Mouse (Mus musculus) liver, embryonic 12.5 days (tissue): Measurements from ENCODE around the gene Slc31a1. TPM values are rescaled to one million over a fixed set of nuclear protein-coding genes. Genes with fewer than 3 reads are reported as not detected.
A peak's percentile ranks its signal among the peaks of the same experiment; 100 is the strongest.

ENCODE experiments used
- ATAC-seq: fragments of 200-750 bp; cut with Nextera tagmentation; 2 replicates; pipeline ENCODE4 v1.8.0; 2017; ENCODE audit warnings: moderate number of reproducible peaks, mild to moderate bottlenecking, moderate library complexity
- H3K27ac ChIP-seq: fragments of 300-500 bp; sonication (generic); 2 replicates; pipeline ENCODE4 v1.5.1; 2016; ENCODE audit warnings: mild to moderate bottlenecking
- H3K27me3 ChIP-seq: fragments of 300-500 bp; sonication (generic); replicated peaks from 2 replicates; pipeline ENCODE4 v1.6.1; 2016; ENCODE audit warnings: mild to moderate bottlenecking, moderate library complexity
- H3K36me3 ChIP-seq: fragments of 300-500 bp; sonication (generic); 2 replicates; pipeline ENCODE4 v1.6.1; 2016; ENCODE audit warnings: mild to moderate bottlenecking, moderate library complexity
- H3K4me1 ChIP-seq: fragments of 300-500 bp; sonication (generic); 2 replicates; pipeline ENCODE4 v1.6.1; 2016
- H3K4me2 ChIP-seq: fragments of 300-500 bp; sonication (generic); 2 replicates; pipeline ENCODE4 v1.6.1; 2016; ENCODE audit warnings: mild to moderate bottlenecking, moderate library complexity
- H3K4me3 ChIP-seq: fragments of 300-500 bp; sonication (generic); 2 replicates; pipeline ENCODE4 v1.5.1; 2016; ENCODE audit warnings: mild to moderate bottlenecking, moderate library complexity
- H3K9ac ChIP-seq: fragments of 300-500 bp; sonication (generic); 2 replicates; pipeline ENCODE4 v1.6.1; 2016; ENCODE audit warnings: mild to moderate bottlenecking, moderate library complexity
- H3K9me3 ChIP-seq: fragments of 300-500 bp; sonication (generic); replicated peaks from 2 replicates; pipeline ENCODE4 v1.6.1; 2016; ENCODE audit warnings: mild to moderate bottlenecking, moderate library complexity
- WGBS: fragments of 180-500 bp; shearing (Covaris S2); methylation state at CpG from one replicate; pipeline ENCODE4 v1.1.7; 2016; ENCODE audit not compliant: insufficient replicate concordance; 5-methylcytosine and 5-hydroxymethylcytosine counted together
- polyA plus RNA-seq: library from polyadenylated mRNA; unstranded; fragments of >200 nt; fragmentation: Nextera tagmentation; extraction: Ambion mirVana; gene quantifications from 2 replicates; pipeline ENCODE4 v1.2.1, GENCODE M21; 2016

Slc31a1 gene
- polyA plus RNA-seq, 1 experiment from 2014 or later = 45.8 TPM

- H3K27ac ChIP-seq = peak overlapping the region; percentile 60
- H3K9ac ChIP-seq = no peak overlapping the region
- 66% methylated on average over 6 of the region's 6 CpGs for WGBS
- no peaks in the 10 kb centered on the region for H3K9me3 ChIP-seq
- peak overlapping the region; percentile 36 for H3K4me2 ChIP-seq
- no peak overlapping the region for H3K4me3 ChIP-seq
- ATAC-seq = no peak
- peaks cover 78% of the 10 kb centered on the region for H3K4me1 ChIP-seq
- no peaks in the 10 kb centered on the region for H3K27me3 ChIP-seq
- peaks cover 3% of the 10 kb centered on the region for H3K36me3 ChIP-seq
Observed at GRCm38 (mm10) chr4:62367586-62367985, 7.1 kb downstream of the Slc31a1 start.

DNA sequence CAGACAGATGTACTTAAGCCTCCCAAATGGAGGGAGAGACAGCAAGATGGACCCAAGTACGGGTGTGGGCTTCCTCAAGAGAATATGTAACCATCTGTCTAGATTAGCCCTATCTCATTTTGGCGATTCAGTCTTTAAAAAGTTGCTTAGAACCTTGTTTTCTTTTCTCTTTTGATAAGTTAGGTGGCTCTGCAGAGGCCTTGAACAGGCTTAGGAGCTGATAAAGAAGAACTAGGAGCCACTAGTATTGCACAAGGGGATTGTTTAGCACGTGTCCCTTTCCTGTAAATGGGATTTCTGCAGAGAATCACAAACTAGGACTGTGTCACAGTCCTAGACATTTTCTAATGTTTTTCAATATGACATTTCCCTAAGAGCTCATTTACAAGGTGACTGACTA, 8.6 kb downstream of the Slc31a1 start:
- Histone ChIP-seq H3K27ac (peak overlapping the region; percentile 86), H3K36me3 (peaks cover 3% of the 10 kb centered on the region), H3K27me3 (no peaks in the 10 kb centered on the region), H3K4me1 (peaks cover 90% of the 10 kb centered on the region), H3K4me2 (peak overlapping the region; percentile 54), H3K4me3 (no peak overlapping the region), H3K9me3 (no peaks in the 10 kb centered on the region), H3K9ac (peak overlapping the region; percentile 27; the same call in 1 of the 2 replicates)
- WGBS = 6% methylated on average over 3 of the region's 3 CpGs
- peak; percentile 80 for ATAC-seq

DNA sequence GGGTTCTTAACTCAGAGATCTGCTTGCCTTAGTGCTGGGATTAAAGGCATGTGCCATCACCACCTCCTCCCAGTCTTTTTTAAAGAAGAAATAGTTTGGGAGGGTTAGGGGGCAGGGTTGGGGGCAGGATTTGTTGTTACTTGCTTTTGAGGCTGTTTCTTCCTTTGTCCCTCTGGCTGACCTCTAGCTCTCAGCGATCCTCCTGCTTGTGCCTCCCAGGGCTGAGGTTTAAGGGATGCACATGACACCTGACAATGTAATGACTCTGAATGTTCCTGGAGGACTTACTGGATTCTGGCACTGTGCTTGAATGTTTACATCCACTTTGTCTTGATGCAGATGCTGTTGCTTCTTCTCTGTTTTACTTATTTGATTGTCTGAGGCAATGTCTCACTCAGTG, 11.9 kb downstream of the Slc31a1 start:
- Histone ChIP-seq H3K9me3 (no peaks in the 10 kb centered on the region), H3K27ac (peak overlapping the region; percentile 46; the same call in 1 of the 2 replicates), H3K4me1 (peaks cover 79% of the 10 kb centered on the region), H3K9ac (no peak overlapping the region), H3K27me3 (no peaks in the 10 kb centered on the region), H3K4me3 (no peak overlapping the region), H3K4me2 (peak overlapping the region; percentile 28), H3K36me3 (peaks cover 3% of the 10 kb centered on the region; the same call in 1 of the 2 replicates)
- 46% methylated on average over 1 of the region's 1 CpGs for WGBS
- no peak for ATAC-seq

DNA sequence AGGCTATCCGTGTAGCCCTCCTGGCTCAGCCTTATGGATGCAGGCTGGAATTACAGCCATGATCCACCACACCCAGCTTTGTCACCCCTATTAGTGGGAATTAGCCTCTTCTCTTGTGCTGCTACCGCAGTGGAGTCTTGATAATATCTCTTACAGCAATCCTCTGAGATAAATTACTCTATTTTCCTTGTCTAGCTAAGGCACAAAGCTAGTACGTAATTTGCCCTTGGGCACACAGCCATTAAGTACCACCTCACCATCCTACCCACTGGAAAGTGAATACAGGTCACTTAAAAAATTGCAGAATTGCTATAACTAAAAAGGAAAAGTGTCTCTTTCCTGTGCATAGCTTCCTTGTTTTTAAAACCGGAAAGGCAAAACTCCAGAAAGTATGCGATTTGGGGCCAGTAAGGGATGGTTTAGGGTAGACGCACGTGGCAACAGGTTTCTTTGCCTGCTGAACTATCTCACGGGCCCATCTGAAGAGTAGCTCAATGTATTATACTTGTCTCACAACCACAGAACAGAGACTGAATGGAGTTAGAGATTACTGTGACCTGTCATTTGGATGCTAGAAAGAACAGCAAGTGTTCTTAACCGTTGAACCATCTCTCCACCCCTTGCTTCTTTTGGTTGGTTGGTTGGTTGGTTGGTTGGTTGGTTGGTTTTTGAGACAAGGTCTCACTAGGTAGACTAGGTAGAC, 12.4 kb downstream of the Slc31a1 start:
- Histone ChIP-seq H3K27me3 (no peaks in the 10 kb centered on the region), H3K4me2 (peak overlapping the region; percentile 28), H3K9me3 (no peaks in the 10 kb centered on the region), H3K27ac (peak overlapping the region; percentile 46), H3K4me3 (no peak overlapping the region), H3K36me3 (peaks cover 3% of the 10 kb centered on the region; the same call in 1 of the 2 replicates), H3K9ac (no peak overlapping the region), H3K4me1 (peaks cover 75% of the 10 kb centered on the region)
- peak; percentile 34 for ATAC-seq
- 43% methylated on average over 9 of the region's 9 CpGs for WGBS

GRCm38 (mm10) chr4:62373668-62374067, 13.1 kb downstream of the Slc31a1 start:
- H3K27ac ChIP-seq = peak overlapping the region; percentile 46
- WGBS = 72% methylated on average over 7 of the region's 7 CpGs

DNA sequence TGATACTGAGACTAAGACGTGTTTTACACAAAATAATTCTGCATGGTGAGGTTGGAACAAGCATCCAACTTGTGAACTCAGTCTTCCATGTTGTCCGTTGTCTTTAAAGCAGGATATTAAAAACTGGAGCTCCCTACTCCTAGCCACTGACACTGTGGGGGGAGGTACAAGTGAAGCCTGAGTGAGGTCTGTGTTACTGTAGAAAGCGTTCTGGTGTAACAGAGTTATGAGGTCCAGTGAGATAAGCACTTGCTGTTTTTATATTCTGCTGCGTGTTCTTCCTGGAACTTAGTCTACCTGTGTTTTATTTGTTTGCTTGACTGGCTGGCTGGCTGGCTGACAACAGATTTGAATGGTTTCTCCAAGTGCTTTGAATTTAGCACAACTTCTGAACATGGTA, 13.8 kb downstream of the Slc31a1 start:
- Histone ChIP-seq H3K27ac (peak overlapping the region; percentile 41; the same call in 1 of the 2 replicates), H3K36me3 (peaks cover 3% of the 10 kb centered on the region; the same call in 1 of the 2 replicates), H3K4me2 (peak overlapping the region; percentile 27), H3K4me3 (no peak overlapping the region), H3K9me3 (no peaks in the 10 kb centered on the region), H3K27me3 (no peaks in the 10 kb centered on the region), H3K9ac (no peak overlapping the region), H3K4me1 (peaks cover 75% of the 10 kb centered on the region)
- ATAC-seq = peak; percentile 70
- 42% methylated on average over 4 of the region's 4 CpGs for WGBS

More at GRCm38 (mm10) chr4:62373668-62374067, 13.1 kb downstream of the Slc31a1 start:
- H3K9me3 ChIP-seq = no peaks in the 10 kb centered on the region
- H3K36me3 ChIP-seq = peaks cover 3% of the 10 kb centered on the region; the same call in 1 of the 2 replicates
- H3K4me1 ChIP-seq = peaks cover 75% of the 10 kb centered on the region
- peak overlapping the region; percentile 28 for H3K4me2 ChIP-seq
- ATAC-seq = no peak
- H3K9ac ChIP-seq = no peak overlapping the region; the same call in 1 of the 2 replicates
- no peaks in the 10 kb centered on the region for H3K27me3 ChIP-seq
- no peak overlapping the region for H3K4me3 ChIP-seq

GRCm38 (mm10) chr4:62376123-62376522, 15.6 kb downstream of the Slc31a1 start:
- H3K27me3 ChIP-seq = no peaks in the 10 kb centered on the region
- no peak overlapping the region for H3K9ac ChIP-seq
- 66% methylated on average over 2 of the region's 2 CpGs for WGBS
- no peak for ATAC-seq
- peaks cover 3% of the 10 kb centered on the region; the same call in 1 of the 2 replicates for H3K36me3 ChIP-seq
- no peak overlapping the region for H3K4me3 ChIP-seq
- peaks cover 60% of the 10 kb centered on the region for H3K4me1 ChIP-seq
- H3K4me2 ChIP-seq = no peak overlapping the region
- no peaks in the 10 kb centered on the region for H3K9me3 ChIP-seq
- H3K27ac ChIP-seq = no peak overlapping the region

DNA sequence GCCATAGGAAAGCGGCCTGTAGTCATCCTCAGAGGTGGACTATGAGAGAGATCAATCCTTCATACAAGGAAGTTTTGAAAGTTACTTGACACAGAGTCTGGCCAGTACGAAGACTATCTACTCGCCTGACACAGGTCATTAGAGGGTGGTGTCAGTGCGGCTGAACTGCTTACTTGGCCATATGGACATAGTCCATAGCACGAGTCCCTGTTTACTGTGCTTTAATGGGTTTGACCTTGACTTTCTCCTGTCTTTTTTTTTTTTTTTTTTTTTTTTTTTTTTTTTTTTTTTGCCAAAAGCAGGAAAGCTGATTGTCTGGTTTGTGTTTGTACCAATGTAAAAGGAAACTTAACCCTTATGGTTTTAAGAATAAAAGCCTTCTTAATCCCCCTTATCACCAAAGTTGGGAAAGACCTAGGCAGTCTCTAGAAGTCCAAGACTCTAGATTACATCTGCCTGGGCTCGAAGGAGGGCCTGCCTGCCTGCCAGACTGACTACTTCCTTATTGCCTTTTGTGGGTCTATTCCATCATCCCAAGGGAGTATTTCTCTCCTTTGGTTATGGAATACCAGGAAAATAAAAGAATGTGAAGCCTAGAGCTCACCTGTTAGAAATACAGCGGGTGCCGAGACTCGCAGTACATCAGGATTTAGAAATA, 19.3 kb downstream of the Slc31a1 start:
- no peak overlapping the region for H3K9ac ChIP-seq
- no peaks in the 10 kb centered on the region for H3K27me3 ChIP-seq
- H3K4me2 ChIP-seq = no peak overlapping the region
- H3K36me3 ChIP-seq = peaks cover 3% of the 10 kb centered on the region; the same call in 1 of the 2 replicates
- ATAC-seq = no peak
- H3K4me3 ChIP-seq = no peak overlapping the region
- 70% methylated on average over 9 of the region's 9 CpGs for WGBS
- no peaks in the 10 kb centered on the region for H3K9me3 ChIP-seq
- peaks cover 37% of the 10 kb centered on the region for H3K4me1 ChIP-seq
- no peak overlapping the region for H3K27ac ChIP-seq

GRCm38 (mm10) chr4:62383207-62383606, 22.7 kb downstream of the Slc31a1 start:
- 66% methylated on average over 6 of the region's 6 CpGs for WGBS
- H3K27ac ChIP-seq = no peak overlapping the region
- no peak for ATAC-seq

DNA sequence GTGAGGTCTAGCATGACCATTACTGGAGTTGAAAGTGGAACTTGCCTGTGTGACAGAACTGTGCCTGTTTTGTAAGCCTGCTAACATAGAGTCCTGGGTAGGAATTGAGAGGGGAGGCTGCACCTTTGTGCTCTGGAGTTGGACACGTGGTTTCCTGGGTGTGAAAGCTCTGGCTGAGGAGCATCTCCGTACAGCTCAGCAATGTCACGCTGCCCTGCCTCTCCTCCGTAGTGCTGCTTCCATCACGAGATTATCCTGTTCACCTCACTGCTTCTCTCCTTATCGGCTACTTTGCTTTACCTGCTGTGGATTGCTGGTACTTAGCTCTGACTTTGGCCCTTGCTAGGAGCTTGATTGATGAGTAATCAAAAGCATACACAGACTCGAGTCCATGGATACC, 23.2 kb downstream of the Slc31a1 start:
- H3K4me3 ChIP-seq = no peak overlapping the region
- 0 out of 2 replicates have a peak overlapping the region, but pooled peaks have one; percentile 31 for H3K27ac ChIP-seq
- no peaks in the 10 kb centered on the region for H3K9me3 ChIP-seq
- ATAC-seq = peak; percentile 56
- H3K4me2 ChIP-seq = peak overlapping the region; percentile 7; the same call in 1 of the 2 replicates
- no peaks in the 10 kb centered on the region for H3K27me3 ChIP-seq
- no peak overlapping the region for H3K9ac ChIP-seq
- WGBS = 62% methylated on average over 7 of the region's 7 CpGs
- H3K4me1 ChIP-seq = peaks cover 21% of the 10 kb centered on the region
- peaks cover 33% of the 10 kb centered on the region for H3K36me3 ChIP-seq

More at GRCm38 (mm10) chr4:62383207-62383606, 22.7 kb downstream of the Slc31a1 start:
- Histone ChIP-seq H3K27me3 (no peaks in the 10 kb centered on the region), H3K36me3 (peaks cover 28% of the 10 kb centered on the region), H3K9ac (no peak overlapping the region), H3K9me3 (no peaks in the 10 kb centered on the region), H3K4me1 (peaks cover 27% of the 10 kb centered on the region), H3K4me2 (no peak overlapping the region), H3K4me3 (no peak overlapping the region)

DNA sequence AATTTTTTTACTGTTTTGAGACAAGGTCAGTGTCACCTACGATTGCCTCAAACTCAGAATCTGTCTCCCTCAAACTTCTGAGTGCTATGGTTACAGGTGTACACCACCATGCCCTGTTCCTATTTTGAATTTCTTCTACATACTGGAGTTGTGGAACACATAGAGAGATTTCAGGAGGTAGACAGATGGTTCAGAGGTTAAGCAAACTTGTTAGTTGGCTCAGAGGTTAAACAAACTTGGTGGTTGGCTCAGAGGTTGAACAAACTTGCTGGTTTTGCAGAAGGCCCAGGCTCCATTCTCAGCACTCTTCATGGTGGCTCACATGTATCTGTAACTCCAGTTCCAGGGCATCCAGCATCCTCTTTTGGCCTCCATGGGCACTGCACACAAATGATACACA, 23.6 kb downstream of the Slc31a1 start:
- no peak overlapping the region for H3K4me2 ChIP-seq
- no peaks in the 10 kb centered on the region for H3K9me3 ChIP-seq
- peaks cover 37% of the 10 kb centered on the region for H3K36me3 ChIP-seq
- 82% methylated on average over 1 of the region's 1 CpGs for WGBS
- no peak overlapping the region for H3K27ac ChIP-seq
- no peak overlapping the region for H3K4me3 ChIP-seq
- H3K9ac ChIP-seq = no peak overlapping the region
- H3K27me3 ChIP-seq = no peaks in the 10 kb centered on the region
- peak; percentile 53 for ATAC-seq
- H3K4me1 ChIP-seq = peaks cover 17% of the 10 kb centered on the region

- Histone ChIP-seq H3K27me3 (no peaks in the 10 kb centered on the region), H3K9ac (no peak overlapping the region), H3K9me3 (no peaks in the 10 kb centered on the region), H3K4me3 (no peak overlapping the region), H3K27ac (no peak overlapping the region), H3K4me1 (peaks cover 25% of the 10 kb centered on the region), H3K36me3 (peaks cover 50% of the 10 kb centered on the region), H3K4me2 (no peak overlapping the region)
- no peak for ATAC-seq
- WGBS = 80% methylated on average over 7 of the region's 7 CpGs
Observed at GRCm38 (mm10) chr4:62385439-62385838, 24.9 kb downstream of the Slc31a1 start.
